Mouse (Mus musculus) kidney, embryonic 16.5 days (tissue): Measurements from ENCODE around the gene Eml3. TPM values are rescaled to one million over a fixed set of nuclear protein-coding genes. Genes with fewer than 3 reads are reported as not detected.
"Not testable (repeated sequence)": the region's sequence is repeated elsewhere in the genome, so short reads cannot be mapped to it uniquely, and the experiment has no call there.

Experiments used
- ATAC-seq: fragments of 200-750 bp; cut with Nextera tagmentation; 2 replicates; pipeline ENCODE4 v1.8.0; 2017; ENCODE audit warnings: moderate TSS enrichment; ENCODE audit not compliant: low FRiP score, low TSS enrichment
- H3K27ac ChIP-seq: fragments of 300-500 bp; sonication (generic); 2 replicates; pipeline ENCODE4 v1.5.1; 2014; ENCODE audit warnings: low read length
- H3K27me3 ChIP-seq: fragments of 300-500 bp; sonication (generic); 2 replicates; pipeline ENCODE4 v1.6.1; 2014; ENCODE audit warnings: low read length, control low read depth, mixed read lengths; ENCODE audit not compliant: insufficient read depth
- H3K36me3 ChIP-seq: fragments of 300-500 bp; sonication (generic); 2 replicates; pipeline ENCODE4 v1.6.1; 2014; ENCODE audit warnings: low read length, control low read depth, mixed read lengths; ENCODE audit not compliant: insufficient read depth
- H3K4me1 ChIP-seq: fragments of 300-500 bp; sonication (generic); 2 replicates; pipeline ENCODE4 v1.6.1; 2014; ENCODE audit warnings: low read length, control low read depth, mixed read lengths; ENCODE audit not compliant: insufficient read depth
- H3K4me2 ChIP-seq: fragments of 300-500 bp; sonication (generic); replicated peaks from 2 replicates; pipeline ENCODE4 v1.6.1; 2014; ENCODE audit warnings: low read depth, low read length
- H3K4me3 ChIP-seq: fragments of 300-500 bp; sonication (generic); 2 replicates; pipeline ENCODE4 v1.5.1; 2014; ENCODE audit warnings: mild to moderate bottlenecking, low read length
- H3K9ac ChIP-seq: fragments of 300-500 bp; sonication (generic); replicated peaks from 2 replicates; pipeline ENCODE4 v1.6.1; 2014; ENCODE audit warnings: low read length
- H3K9me3 ChIP-seq: fragments of 300-500 bp; sonication (generic); 2 replicates; pipeline ENCODE4 v1.6.1; 2016; ENCODE audit warnings: low read length, control low read depth
- WGBS: fragments of 180-500 bp; shearing (Covaris S2); extraction: QIAGEN DNeasy Blood & Tissue Kit; methylation state at CpG from one replicate; pipeline ENCODE4 v1.1.7; 2014; 5-methylcytosine and 5-hydroxymethylcytosine counted together
- polyA plus RNA-seq: library from polyadenylated mRNA; unstranded; fragments of >200 nt; fragmentation: Nextera tagmentation; extraction: Ambion mirVana; gene quantifications from 2 replicates; pipeline ENCODE4 v1.2.1, GENCODE M21; 2015

Gene Eml3
- polyA plus RNA-seq, 1 experiment from 2014 or later: 34.1 TPM

- peak overlapping the region; percentile 98 for H3K27ac ChIP-seq
- H3K4me1 ChIP-seq: peaks cover 23% of the 10 kb centered on the region
- 80% methylated on average over 8 of the region's 8 CpGs for WGBS
- peaks cover 65% of the 10 kb centered on the region for H3K36me3 ChIP-seq
- H3K4me3 ChIP-seq: peak overlapping the region; percentile 98
- peak overlapping the region; percentile 89 for H3K4me2 ChIP-seq
- ATAC-seq: no peak
- peak overlapping the region; percentile 84 for H3K9ac ChIP-seq
- H3K9me3 ChIP-seq: no peaks in the 10 kb centered on the region
- no peaks in the 10 kb centered on the region for H3K27me3 ChIP-seq
These were observed 36.4 kb downstream of the Eml3 start for GRCm38 (mm10) chr19:8965771-8966170.

GRCm38 (mm10) chr19:8966198-8966589 is 36.8 kb downstream of the Eml3 start:
- peaks cover 23% of the 10 kb centered on the region for H3K4me1 ChIP-seq
- 23% methylated on average over 5 of the region's 5 CpGs for WGBS

GRCm38 (mm10) chr19:8966590-8967372 is 37.4 kb downstream of the Eml3 start, which contains the start of gene Eef1g:
Gene Eef1g, plus strand, starts transcription at chr19:8967041.
- H3K9ac ChIP-seq: peak within 1 kb of the TSS; percentile 97
- H3K4me3 ChIP-seq: peak within 1 kb of the TSS; percentile 98
- H3K36me3 ChIP-seq: peaks cover 67% of the 10 kb centered on the region
- peaks cover 23% of the 10 kb centered on the region for H3K4me1 ChIP-seq
- no peaks in the 10 kb centered on the region for H3K9me3 ChIP-seq
- peak within 1 kb of the TSS; percentile 89 for H3K4me2 ChIP-seq
- H3K27me3 ChIP-seq: no peaks in the 10 kb centered on the region
- H3K27ac ChIP-seq: peak within 1 kb of the TSS; percentile 98
- WGBS: under 1% methylated on average over 51 of the region's 52 CpGs
- peak; percentile 99 for ATAC-seq

More at GRCm38 (mm10) chr19:8966198-8966589, 36.8 kb downstream of the Eml3 start:
- H3K36me3 ChIP-seq: peaks cover 67% of the 10 kb centered on the region
- peak overlapping the region; percentile 98 for H3K4me3 ChIP-seq
- ATAC-seq: no peak
- no peaks in the 10 kb centered on the region for H3K9me3 ChIP-seq
- H3K9ac ChIP-seq: peak overlapping the region; percentile 84
- no peaks in the 10 kb centered on the region for H3K27me3 ChIP-seq
- peak overlapping the region; percentile 98 for H3K27ac ChIP-seq
- peak overlapping the region; percentile 89 for H3K4me2 ChIP-seq

- Histone ChIP-seq H3K4me3 (peak overlapping the region; percentile 98), H3K36me3 (peaks cover 70% of the 10 kb centered on the region), H3K4me2 (peak overlapping the region; percentile 89), H3K9ac (peak overlapping the region; percentile 97), H3K27ac (peak overlapping the region; percentile 78), H3K9me3 (no peaks in the 10 kb centered on the region), H3K27me3 (no peaks in the 10 kb centered on the region), H3K4me1 (peaks cover 23% of the 10 kb centered on the region)
- WGBS: under 1% methylated on average over 8 of the region's 8 CpGs
- ATAC-seq: no peak
These were observed 38.0 kb downstream of the Eml3 start for GRCm38 (mm10) chr19:8967373-8967743.

- Histone ChIP-seq H3K4me3 (peak overlapping the region; percentile 98), H3K4me2 (peak overlapping the region; percentile 89), H3K9ac (peak overlapping the region; percentile 97), H3K27ac (peak overlapping the region; percentile 78), H3K27me3 (no peaks in the 10 kb centered on the region), H3K9me3 (no peaks in the 10 kb centered on the region), H3K36me3 (peaks cover 70% of the 10 kb centered on the region), H3K4me1 (peaks cover 23% of the 10 kb centered on the region)
- WGBS: 6% methylated on average over 9 of the region's 9 CpGs
- ATAC-seq: no peak
These were observed 38.5 kb downstream of the Eml3 start for GRCm38 (mm10) chr19:8967893-8968292.

GRCm38 (mm10) chr19:8972491-8972890 is 43.1 kb downstream of the Eml3 start:
- Histone ChIP-seq H3K36me3 (peaks cover 86% of the 10 kb centered on the region), H3K4me1 (peaks cover 18% of the 10 kb centered on the region)
- H3K9ac ChIP-seq, H3K4me3 ChIP-seq, H3K27ac ChIP-seq, ATAC-seq, H3K27me3 ChIP-seq, H3K4me2 ChIP-seq, H3K9me3 ChIP-seq: not testable (repeated sequence)
- WGBS: 85% methylated on average over 8 of the region's 8 CpGs

- Histone ChIP-seq H3K27me3 (no peaks in the 10 kb centered on the region), H3K36me3 (peaks cover 95% of the 10 kb centered on the region), H3K27ac (no peak overlapping the region), H3K9ac (no peak overlapping the region), H3K4me2 (no peak overlapping the region), H3K4me3 (no peak overlapping the region), H3K4me1 (0 out of 2 replicates have a peak, but pooled peaks cover 4% of the 10 kb centered on the region), H3K9me3 (no peaks in the 10 kb centered on the region)
- no peak for ATAC-seq
- WGBS: 67% methylated on average over 1 of the region's 1 CpGs
These were observed 45.3 kb downstream of the Eml3 start for GRCm38 (mm10) chr19:8974638-8975037.

- no peak overlapping the region for H3K27ac ChIP-seq
- ATAC-seq: no peak
- 88% methylated on average over 2 of the region's 2 CpGs for WGBS
- no peak overlapping the region; the same call in 1 of the 2 replicates for H3K9ac ChIP-seq
- peaks cover 93% of the 10 kb centered on the region for H3K36me3 ChIP-seq
- H3K27me3 ChIP-seq: no peaks in the 10 kb centered on the region
- no peak overlapping the region for H3K4me3 ChIP-seq
- 0 out of 2 replicates have a peak, but pooled peaks cover 4% of the 10 kb centered on the region for H3K4me1 ChIP-seq
- H3K4me2 ChIP-seq: no peak overlapping the region
- H3K9me3 ChIP-seq: no peaks in the 10 kb centered on the region
These were observed 46.1 kb downstream of the Eml3 start for GRCm38 (mm10) chr19:8975491-8975890.

GRCm38 (mm10) chr19:8976535-8976934 is 47.2 kb downstream of the Eml3 start:
- no peak overlapping the region for H3K9ac ChIP-seq
- ATAC-seq: peak; percentile 85
- H3K9me3 ChIP-seq: no peaks in the 10 kb centered on the region
- H3K4me3 ChIP-seq: no peak overlapping the region
- H3K36me3 ChIP-seq: peaks cover 84% of the 10 kb centered on the region
- H3K4me1 ChIP-seq: 0 out of 2 replicates have a peak, but pooled peaks cover 4% of the 10 kb centered on the region
- WGBS: 33% methylated on average over 3 of the region's 3 CpGs
- no peak overlapping the region for H3K4me2 ChIP-seq
- peak overlapping the region; percentile 28; the same call in 1 of the 2 replicates for H3K27ac ChIP-seq
- H3K27me3 ChIP-seq: no peaks in the 10 kb centered on the region

GRCm38 (mm10) chr19:8980771-8981170 is 51.4 kb downstream of the Eml3 start:
- ATAC-seq: no peak
- 64% methylated on average over 5 of the region's 5 CpGs for WGBS
- Histone ChIP-seq H3K27ac (no peak overlapping the region), H3K4me1 (peaks cover 19% of the 10 kb centered on the region), H3K9ac (no peak overlapping the region), H3K36me3 (peaks cover 45% of the 10 kb centered on the region), H3K4me3 (no peak overlapping the region), H3K27me3 (no peaks in the 10 kb centered on the region), H3K4me2 (no peak overlapping the region), H3K9me3 (no peaks in the 10 kb centered on the region)
